Mouse (Mus musculus) adrenal gland, adult 18-20 months (tissue): ENCODE measurements around the gene Ott. TPM values are rescaled to one million over a fixed set of nuclear protein-coding genes. Genes with fewer than 3 reads are reported as not detected.
"Not testable (repeated sequence)": the region's sequence is repeated elsewhere in the genome, so short reads cannot be mapped to it uniquely, and the experiment has no call there.

Experiments used
- DNase-seq, 2 experiments: peaks; one replicate each; pipeline ENCODE4 v3.0.0; 2021 to 2022; ENCODE audit warnings: low spot score in 2 of 2
- long read RNA-seq, 2 experiments: library from polyadenylated mRNA; stranded (forward); transcript quantifications; one replicate each; pipeline ENCODE4 v2.0.0; 2021
- total RNA-seq, 2 experiments: library from RNA; stranded (reverse); gene quantifications; 1 replicate in 1 of 2; 2 replicates in 1 of 2; pipeline ENCODE4 v1.2.3; 2021

Gene Ott
- total RNA-seq: not detected
- long read RNA-seq, experiment 1: 0 reads
- long read RNA-seq, experiment 2: 0 reads

- not testable (repeated sequence) for DNase-seq
Observed at GRCm38 (mm10) chrX:149073982-149074381, at the start of gene Ott. Ott (plus strand) TSS chrX:149074282.

Other genes with a start within 250 kb of the Ott start
- not detected for gene Luzp4, start 216.6 kb upstream of the Ott start, total RNA-seq
- gene Gm15093, start 198.1 kb downstream of the Ott start, total RNA-seq: not detected